Mouse (Mus musculus) forebrain, embryonic 11.5 days (tissue): ENCODE results near the gene Sergef. TPM values are rescaled to one million over a fixed set of nuclear protein-coding genes. Genes with fewer than 3 reads are reported as not detected.

Experiments used
- ATAC-seq: fragments of 200-750 bp; cut with Nextera tagmentation; replicated peaks from 2 replicates; pipeline ENCODE4 v1.8.0; 2017; ENCODE audit warnings: moderate TSS enrichment; ENCODE audit not compliant: low FRiP score
- DNase-seq: peaks from one replicate; pipeline ENCODE4 v3.0.0-alpha.2; 2017; ENCODE audit warnings: low spot score
- H3K27ac ChIP-seq: fragments of 300-500 bp; sonication (generic); 2 replicates; pipeline ENCODE4 v1.5.1; 2014; ENCODE audit warnings: low read depth, low read length
- H3K27me3 ChIP-seq: fragments of 300-500 bp; sonication (generic); 2 replicates; pipeline ENCODE4 v1.6.1; 2014; ENCODE audit warnings: mild to moderate bottlenecking, low read length, mixed read lengths; ENCODE audit not compliant: control insufficient read depth, insufficient read depth
- H3K36me3 ChIP-seq: fragments of 300-500 bp; sonication (generic); 2 replicates; pipeline ENCODE4 v1.6.1; 2014; ENCODE audit warnings: mild to moderate bottlenecking, low read length, moderate library complexity, mixed read lengths; ENCODE audit not compliant: control insufficient read depth, insufficient read depth
- H3K4me1 ChIP-seq: fragments of 300-500 bp; sonication (generic); replicated peaks from 2 replicates; pipeline ENCODE4 v1.6.1; 2014; ENCODE audit warnings: low read length, mixed read lengths; ENCODE audit not compliant: control insufficient read depth, insufficient read depth
- H3K4me2 ChIP-seq: fragments of 300-500 bp; sonication (generic); 2 replicates; pipeline ENCODE4 v1.6.1; 2014; ENCODE audit warnings: low read depth, mild to moderate bottlenecking, low read length, moderate library complexity, mixed read lengths; ENCODE audit not compliant: severe bottlenecking
- H3K4me3 ChIP-seq: fragments of 300-500 bp; sonication (generic); 2 replicates; pipeline ENCODE4 v1.5.1; 2014; ENCODE audit warnings: low read depth, low read length
- H3K9ac ChIP-seq: fragments of 300-500 bp; sonication (generic); 2 replicates; pipeline ENCODE4 v1.6.1; 2014; ENCODE audit warnings: low read length
- H3K9me3 ChIP-seq: fragments of 300-500 bp; sonication (generic); 2 replicates; pipeline ENCODE4 v1.6.1; 2016; ENCODE audit warnings: low read length, mixed read lengths; ENCODE audit not compliant: control insufficient read depth
- WGBS: fragments of 180-500 bp; shearing (Covaris S2); extraction: QIAGEN DNeasy Blood & Tissue Kit; methylation state at CpG from one replicate; pipeline ENCODE4 v1.1.7; 2014; 5-methylcytosine and 5-hydroxymethylcytosine counted together
- polyA plus RNA-seq: library from polyadenylated mRNA; unstranded; fragments of >200 nt; fragmentation: Nextera tagmentation; extraction: Ambion mirVana; gene quantifications from 2 replicates; pipeline ENCODE4 v1.2.1, GENCODE M21; 2014

Gene Sergef
- polyA plus RNA-seq, 1 experiment from 2014 or later = 18.7 TPM

GRCm38 (mm10) chr7:46601097-46601496 lies 38.5 kb downstream of the Sergef start:
- Histone ChIP-seq H3K27ac (0 out of 2 replicates have a peak overlapping the region, but pooled peaks have one; percentile 31), H3K27me3 (no peaks in the 10 kb centered on the region), H3K4me1 (peaks cover 7% of the 10 kb centered on the region; the same call in 1 of the 2 replicates), H3K36me3 (no peaks in the 10 kb centered on the region), H3K4me2 (no peak overlapping the region), H3K9me3 (no peaks in the 10 kb centered on the region), H3K4me3 (no peak overlapping the region), H3K9ac (no peak overlapping the region; the same call in 1 of the 2 replicates)
- DNase-seq (peak; percentile 57), ATAC-seq (no peak)
- 64% methylated on average over 5 of the region's 5 CpGs for WGBS

GRCm38 (mm10) chr7:46597006-46597405 lies 42.6 kb downstream of the Sergef start:
- no peaks in the 10 kb centered on the region for H3K36me3 ChIP-seq
- H3K4me1 ChIP-seq = peaks cover 7% of the 10 kb centered on the region; the same call in 1 of the 2 replicates
- no peaks in the 10 kb centered on the region for H3K27me3 ChIP-seq
- H3K27ac ChIP-seq = no peak overlapping the region
- DNase-seq (no peak), ATAC-seq (no peak)
- no peak overlapping the region for H3K9ac ChIP-seq
- no peak overlapping the region for H3K4me2 ChIP-seq
- H3K4me3 ChIP-seq = no peak overlapping the region
- WGBS = 94% methylated on average over 2 of the region's 2 CpGs
- no peaks in the 10 kb centered on the region for H3K9me3 ChIP-seq

GRCm38 (mm10) chr7:46591546-46591945 lies 48.1 kb downstream of the Sergef start:
- WGBS = 96% methylated on average over 7 of the region's 7 CpGs
- H3K4me2 ChIP-seq = no peak overlapping the region
- H3K4me1 ChIP-seq = no peaks in the 10 kb centered on the region
- H3K36me3 ChIP-seq = no peaks in the 10 kb centered on the region
- H3K9ac ChIP-seq = no peak overlapping the region
- DNase-seq = no peak
- no peaks in the 10 kb centered on the region for H3K27me3 ChIP-seq
- no peak for ATAC-seq
- H3K4me3 ChIP-seq = no peak overlapping the region
- no peak overlapping the region for H3K27ac ChIP-seq
- no peaks in the 10 kb centered on the region for H3K9me3 ChIP-seq

GRCm38 (mm10) chr7:46589181-46589580 lies 50.4 kb downstream of the Sergef start:
- ATAC-seq (no peak), DNase-seq (no peak)
- Histone ChIP-seq H3K4me2 (no peak overlapping the region), H3K9ac (no peak overlapping the region), H3K27me3 (no peaks in the 10 kb centered on the region), H3K27ac (no peak overlapping the region), H3K36me3 (no peaks in the 10 kb centered on the region), H3K4me1 (no peaks in the 10 kb centered on the region), H3K4me3 (no peak overlapping the region), H3K9me3 (no peaks in the 10 kb centered on the region)
- 86% methylated on average over 12 of the region's 12 CpGs for WGBS

- Histone ChIP-seq H3K4me2 (no peak overlapping the region), H3K9ac (no peak overlapping the region), H3K4me1 (no peaks in the 10 kb centered on the region), H3K27me3 (no peaks in the 10 kb centered on the region), H3K9me3 (no peaks in the 10 kb centered on the region), H3K4me3 (no peak overlapping the region), H3K36me3 (no peaks in the 10 kb centered on the region), H3K27ac (no peak overlapping the region)
- ATAC-seq = no peak
- DNase-seq = no peak
- WGBS = 82% methylated on average over 7 of the region's 7 CpGs
Observed at GRCm38 (mm10) chr7:46588005-46588404, 51.6 kb downstream of the Sergef start.

- no peak overlapping the region for H3K27ac ChIP-seq
- H3K9ac ChIP-seq = no peak overlapping the region
- H3K36me3 ChIP-seq = no peaks in the 10 kb centered on the region
- DNase-seq (no peak), ATAC-seq (no peak)
- no peaks in the 10 kb centered on the region for H3K27me3 ChIP-seq
- WGBS = 78% methylated on average over 17 of the region's 17 CpGs
- no peaks in the 10 kb centered on the region for H3K4me1 ChIP-seq
- no peak overlapping the region for H3K4me3 ChIP-seq
- H3K4me2 ChIP-seq = no peak overlapping the region
- H3K9me3 ChIP-seq = no peaks in the 10 kb centered on the region
Observed at GRCm38 (mm10) chr7:46587466-46587865, 52.1 kb downstream of the Sergef start.

GRCm38 (mm10) chr7:46586621-46587216 lies 52.9 kb downstream of the Sergef start:
- 89% methylated on average over 10 of the region's 10 CpGs for WGBS
- H3K4me3 ChIP-seq = no peak overlapping the region
- H3K9me3 ChIP-seq = no peaks in the 10 kb centered on the region
- H3K27me3 ChIP-seq = no peaks in the 10 kb centered on the region
- no peak for ATAC-seq
- DNase-seq = no peak
- H3K4me1 ChIP-seq = no peaks in the 10 kb centered on the region
- H3K4me2 ChIP-seq = no peak overlapping the region
- no peak overlapping the region for H3K27ac ChIP-seq
- H3K9ac ChIP-seq = no peak overlapping the region
- no peaks in the 10 kb centered on the region for H3K36me3 ChIP-seq

- no peak overlapping the region for H3K9ac ChIP-seq
- no peak overlapping the region for H3K4me3 ChIP-seq
- H3K4me2 ChIP-seq = no peak overlapping the region
- H3K27me3 ChIP-seq = no peaks in the 10 kb centered on the region
- H3K27ac ChIP-seq = no peak overlapping the region
- no peaks in the 10 kb centered on the region for H3K9me3 ChIP-seq
- WGBS = 91% methylated on average over 6 of the region's 6 CpGs
- ATAC-seq (no peak), DNase-seq (no peak)
- H3K36me3 ChIP-seq = no peaks in the 10 kb centered on the region
- no peaks in the 10 kb centered on the region for H3K4me1 ChIP-seq
Observed at GRCm38 (mm10) chr7:46582750-46583149, 56.9 kb downstream of the Sergef start.

GRCm38 (mm10) chr7:46581358-46581930 lies 58.2 kb downstream of the Sergef start:
- Histone ChIP-seq H3K36me3 (no peaks in the 10 kb centered on the region), H3K9ac (no peak overlapping the region), H3K9me3 (no peaks in the 10 kb centered on the region), H3K27me3 (no peaks in the 10 kb centered on the region), H3K4me2 (no peak overlapping the region), H3K4me3 (no peak overlapping the region), H3K4me1 (no peaks in the 10 kb centered on the region), H3K27ac (no peak overlapping the region)
- no peak for DNase-seq
- WGBS = 86% methylated on average over 8 of the region's 8 CpGs
- ATAC-seq = no peak
